Mouse (Mus musculus): ENCODE measurements around the gene Capn12. TPM values are rescaled to one million over a fixed set of nuclear protein-coding genes. Genes with fewer than 3 reads are reported as not detected.
"Not testable (repeated sequence)": the region's sequence is repeated elsewhere in the genome, so short reads cannot be mapped to it uniquely, and the experiment has no call there.

Capn12 gene
- polyA plus RNA-seq, 1 experiment: 0.71 TPM

GRCm38 (mm10) chr7:28866769-28867507, 14.3 kb upstream of the Capn12 start:
- Histone ChIP-seq H3K27ac (replicated peaks; ENCODE audit: low read depth, low read length) (peak overlapping the region; percentile 83), H3K4me1 (ENCODE audit: control insufficient read depth, insufficient read depth, insufficient read length, low read length) (peaks cover 10% of the 10 kb centered on the region), H3K4me3 (ENCODE audit: insufficient read depth, low read depth, low read length) (no peak overlapping the region)

- Histone ChIP-seq H3K4me3 (ENCODE audit: insufficient read depth, low read depth, low read length) (peak overlapping the region; percentile 58), H3K4me1 (ENCODE audit: control insufficient read depth, insufficient read depth, insufficient read length, low read length) (peaks cover 10% of the 10 kb centered on the region), H3K27ac (replicated peaks; ENCODE audit: low read depth, low read length) (peak overlapping the region; percentile 83)
Observed at GRCm38 (mm10) chr7:28867508-28868340, 13.5 kb upstream of the Capn12 start.

- no peak overlapping the region for H3K4me3 ChIP-seq (ENCODE audit: insufficient read depth, low read depth, low read length)
- H3K4me1 ChIP-seq (ENCODE audit: control insufficient read depth, insufficient read depth, insufficient read length, low read length): peaks cover 6% of the 10 kb centered on the region; the same call in 1 of the 2 replicates
- H3K27ac ChIP-seq (replicated peaks; ENCODE audit: low read depth, low read length): no peak overlapping the region
Observed at GRCm38 (mm10) chr7:28870901-28871664, 10.1 kb upstream of the Capn12 start.

GRCm38 (mm10) chr7:28874565-28874964, 6.7 kb upstream of the Capn12 start:
- no peaks in the 10 kb centered on the region for H3K4me1 ChIP-seq (ENCODE audit: control insufficient read depth, insufficient read depth, insufficient read length, low read length)
- no peak overlapping the region for H3K27ac ChIP-seq (replicated peaks; ENCODE audit: low read depth, low read length)
- H3K4me3 ChIP-seq (ENCODE audit: insufficient read depth, low read depth, low read length): no peak overlapping the region

GRCm38 (mm10) chr7:28876099-28876498, 5.1 kb upstream of the Capn12 start:
- H3K27ac ChIP-seq (replicated peaks; ENCODE audit: low read depth, low read length): no peak overlapping the region
- no peaks in the 10 kb centered on the region; the same call in 1 of the 2 replicates for H3K4me1 ChIP-seq (ENCODE audit: control insufficient read depth, insufficient read depth, insufficient read length, low read length)
- H3K4me3 ChIP-seq (ENCODE audit: insufficient read depth, low read depth, low read length): no peak overlapping the region

- H3K4me3 ChIP-seq (ENCODE audit: insufficient read depth, low read depth, low read length): no peak overlapping the region
- H3K4me1 ChIP-seq (ENCODE audit: control insufficient read depth, insufficient read depth, insufficient read length, low read length): peaks cover 2% of the 10 kb centered on the region; the same call in 1 of the 2 replicates
- no peak overlapping the region for H3K27ac ChIP-seq (replicated peaks; ENCODE audit: low read depth, low read length)
Observed at GRCm38 (mm10) chr7:28877155-28877554, 4.1 kb upstream of the Capn12 start.

DNA sequence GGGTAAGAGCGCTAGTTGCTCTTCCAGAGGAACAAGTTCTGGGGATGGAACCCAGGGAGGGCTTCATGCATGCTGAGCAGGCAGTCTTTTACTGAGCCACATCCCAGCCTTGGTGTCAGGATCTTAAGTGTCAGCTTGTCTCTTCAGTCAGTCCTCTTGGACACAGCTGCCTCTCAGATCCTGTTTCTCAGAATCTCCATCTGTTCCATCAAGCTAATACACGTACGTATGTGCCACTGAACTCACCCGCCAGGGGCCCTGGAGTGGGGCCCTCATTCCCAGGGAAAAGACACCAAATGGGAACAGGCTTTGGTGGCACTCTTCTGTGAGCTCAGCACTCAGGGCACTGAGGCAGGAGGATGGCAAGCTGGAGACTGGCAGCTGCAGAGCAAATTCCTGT, 3.4 kb upstream of the Capn12 start:
- Histone ChIP-seq H3K27ac (replicated peaks; ENCODE audit: low read depth, low read length) (no peak overlapping the region), H3K4me3 (ENCODE audit: insufficient read depth, low read depth, low read length) (no peak overlapping the region), H3K4me1 (ENCODE audit: control insufficient read depth, insufficient read depth, insufficient read length, low read length) (peaks cover 4% of the 10 kb centered on the region; the same call in 1 of the 2 replicates)

- no peak overlapping the region for H3K27ac ChIP-seq (replicated peaks; ENCODE audit: low read depth, low read length)
- H3K4me3 ChIP-seq (ENCODE audit: insufficient read depth, low read depth, low read length): no peak overlapping the region
- H3K4me1 ChIP-seq (ENCODE audit: control insufficient read depth, insufficient read depth, insufficient read length, low read length): peaks cover 4% of the 10 kb centered on the region; the same call in 1 of the 2 replicates
Observed at GRCm38 (mm10) chr7:28879606-28880005, 1.6 kb upstream of the Capn12 start.

DNA sequence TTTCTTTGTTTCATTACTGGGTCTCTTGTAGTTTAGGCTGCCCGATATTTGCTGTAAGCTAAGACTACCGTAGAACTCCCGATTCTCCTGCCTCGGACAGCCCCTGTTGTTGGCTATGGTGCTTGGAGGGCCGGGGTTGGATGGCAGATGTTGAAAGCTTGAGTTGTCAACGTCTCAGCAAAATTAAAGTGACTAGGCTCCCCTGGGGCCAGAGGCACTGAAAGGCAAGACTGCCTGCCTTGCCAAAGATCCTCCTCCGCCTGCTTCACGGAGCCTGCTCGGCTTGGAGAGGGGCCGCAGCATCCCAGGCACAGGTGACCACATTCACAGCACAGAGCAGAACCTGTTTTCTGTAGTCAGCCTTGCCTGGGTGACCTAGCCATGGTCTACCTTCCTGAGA, 668 bp upstream of the Capn12 start:
- Histone ChIP-seq H3K4me1 (ENCODE audit: control insufficient read depth, insufficient read depth, insufficient read length, low read length) (peaks cover 4% of the 10 kb centered on the region; the same call in 1 of the 2 replicates), H3K4me3 (ENCODE audit: insufficient read depth, low read depth, low read length) (no peak overlapping the region), H3K27ac (replicated peaks; ENCODE audit: low read depth, low read length) (no peak overlapping the region)

GRCm38 (mm10) chr7:28883039-28883438, 1.8 kb downstream of the Capn12 start:
- Histone ChIP-seq H3K4me3 (ENCODE audit: insufficient read depth, low read depth, low read length) (no peak overlapping the region), H3K27ac (replicated peaks; ENCODE audit: low read depth, low read length) (no peak overlapping the region), H3K4me1 (ENCODE audit: control insufficient read depth, insufficient read depth, insufficient read length, low read length) (peaks cover 4% of the 10 kb centered on the region; the same call in 1 of the 2 replicates)

DNA sequence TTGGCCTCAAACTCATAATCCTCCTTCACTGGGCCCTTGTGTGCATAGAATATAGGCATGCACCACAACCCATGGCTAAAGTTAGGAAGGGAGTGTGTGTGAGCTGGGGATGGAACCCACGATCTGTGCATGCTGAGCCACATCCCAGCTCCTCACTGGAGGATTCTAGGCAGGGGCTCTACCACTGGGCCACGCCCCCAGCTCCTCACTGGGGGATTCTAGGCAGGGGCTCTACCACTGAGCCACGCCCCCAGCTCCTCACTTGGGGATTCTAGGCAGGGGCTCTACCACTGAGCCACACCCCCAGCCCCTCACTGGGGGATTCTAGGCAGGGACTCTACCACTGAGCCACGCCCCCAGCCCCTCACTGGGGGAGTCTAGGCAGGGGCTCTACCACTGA, 2.5 kb downstream of the Capn12 start:
- not testable (repeated sequence) for H3K27ac ChIP-seq (replicated peaks; ENCODE audit: low read depth, low read length); H3K4me3 ChIP-seq (ENCODE audit: insufficient read depth, low read depth, low read length); H3K4me1 ChIP-seq (ENCODE audit: control insufficient read depth, insufficient read depth, insufficient read length, low read length)

- Histone ChIP-seq H3K27ac (replicated peaks; ENCODE audit: low read depth, low read length) (no peak overlapping the region), H3K4me3 (ENCODE audit: insufficient read depth, low read depth, low read length) (no peak overlapping the region), H3K4me1 (ENCODE audit: control insufficient read depth, insufficient read depth, insufficient read length, low read length) (peaks cover 10% of the 10 kb centered on the region; the same call in 1 of the 2 replicates)
Observed at GRCm38 (mm10) chr7:28886486-28886885, 5.3 kb downstream of the Capn12 start.

DNA sequence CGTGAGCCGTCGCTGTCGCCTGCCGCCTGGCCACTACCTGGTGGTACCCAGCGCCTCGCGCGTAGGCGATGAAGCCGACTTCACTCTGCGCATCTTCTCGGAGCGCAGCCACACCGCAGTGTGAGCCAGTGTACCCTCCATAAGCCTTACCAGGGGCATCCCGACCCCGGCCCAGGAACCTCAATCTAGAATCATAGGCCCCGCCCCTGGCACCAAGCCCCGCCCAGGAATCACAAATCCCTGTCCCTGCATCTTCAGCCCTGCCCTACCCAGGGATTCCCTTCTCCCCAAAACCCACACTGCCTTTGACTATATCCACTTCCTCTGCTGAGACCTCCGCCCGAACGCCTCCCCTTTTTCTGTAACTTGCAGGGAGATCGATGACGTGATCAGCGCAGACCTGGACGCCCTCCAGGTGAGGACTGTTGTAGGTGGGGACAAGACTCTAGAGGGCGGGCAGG, 7.5 kb downstream of the Capn12 start:
- Histone ChIP-seq H3K4me1 (ENCODE audit: control insufficient read depth, insufficient read depth, insufficient read length, low read length) (0 out of 2 replicates have a peak, but pooled peaks cover 7% of the 10 kb centered on the region), H3K4me3 (ENCODE audit: insufficient read depth, low read depth, low read length) (0 out of 2 replicates have a peak overlapping the region, but pooled peaks have one; percentile 9), H3K27ac (replicated peaks; ENCODE audit: low read depth, low read length) (no peak overlapping the region)

GRCm38 (mm10) chr7:28892601-28893000, 11.4 kb downstream of the Capn12 start:
- Histone ChIP-seq H3K4me1 (ENCODE audit: control insufficient read depth, insufficient read depth, insufficient read length, low read length) (0 out of 2 replicates have a peak, but pooled peaks cover 7% of the 10 kb centered on the region), H3K27ac (replicated peaks; ENCODE audit: low read depth, low read length) (no peak overlapping the region), H3K4me3 (ENCODE audit: insufficient read depth, low read depth, low read length) (no peak overlapping the region)
